In genomic region chr3:117412896-117413747, GRCm38 (mm10) we compare ENCODE assay signal across 17 mouse cellular contexts. TPM values are rescaled to one million over a fixed set of nuclear protein-coding genes. Genes with fewer than 3 reads are reported as not detected.
"Had no signal": no experiment of that assay in that cellular context is flagged by ENCODE, and none has a peak within 500 bp of the region (broad histone marks: within the 10 kb centered on the region; RNA-seq: fewer than 3 reads in every experiment).

No protein-coding gene starts in this region.

- DNase-seq: kidney, postnatal 14 days; layer of hippocampus, adult 9-11 months; layer of hippocampus, postnatal 36 days; lung, postnatal 14 days; right cerebral cortex, adult 18-20 months; right cerebral cortex, postnatal 25 days; thymus, postnatal 4 days had no signal

- H3K4me3 ChIP-seq: kidney, embryonic 15.5 days; limb, embryonic 15.5 days; liver, embryonic 12.5 days; lung, embryonic 15.5 days; midbrain, embryonic 12.5 days; neural tube, embryonic 13.5 days had no signal

- H3K36me3 ChIP-seq: kidney, embryonic 15.5 days; limb, embryonic 15.5 days; liver, embryonic 12.5 days; lung, embryonic 15.5 days; midbrain, embryonic 12.5 days; neural tube, embryonic 13.5 days had no signal

- ATAC-seq: liver, embryonic 12.5 days; midbrain, embryonic 16.5 days had no signal

- H3K27ac ChIP-seq: kidney, embryonic 15.5 days; limb, embryonic 15.5 days; liver, embryonic 12.5 days; lung, embryonic 15.5 days; macrophage; midbrain, embryonic 12.5 days; neural tube, embryonic 13.5 days had no signal

- H3K9me3 ChIP-seq: kidney, embryonic 15.5 days; limb, embryonic 15.5 days; liver, embryonic 12.5 days; lung, embryonic 15.5 days; midbrain, embryonic 12.5 days; neural tube, embryonic 13.5 days had no signal

- H3K27me3 ChIP-seq: kidney, embryonic 15.5 days; limb, embryonic 15.5 days; liver, embryonic 12.5 days; lung, embryonic 15.5 days; midbrain, embryonic 12.5 days; neural tube, embryonic 13.5 days had no signal

- H3K4me1 ChIP-seq: kidney, embryonic 15.5 days; limb, embryonic 15.5 days; liver, embryonic 12.5 days; lung, embryonic 15.5 days; midbrain, embryonic 12.5 days; neural tube, embryonic 13.5 days had no signal

- H3K4me2 ChIP-seq: kidney, embryonic 15.5 days; limb, embryonic 15.5 days; liver, embryonic 12.5 days; lung, embryonic 15.5 days; midbrain, embryonic 12.5 days; neural tube, embryonic 13.5 days had no signal

- H3K9ac ChIP-seq: kidney, embryonic 15.5 days; limb, embryonic 15.5 days; liver, embryonic 12.5 days; lung, embryonic 15.5 days; midbrain, embryonic 12.5 days; neural tube, embryonic 13.5 days had no signal

RNA-seq across cellular contexts. Expression of gene Plppr4, which starts 52.4 kb away (rescaled TPM):
- total RNA-seq: megakaryocyte-erythroid progenitor cell, adult 5-6 weeks had no signal
- polyA plus RNA-seq: small intestine, adult 2 months had no signal
